Mouse (Mus musculus) lung, postnatal 0 days (tissue): ENCODE measurements around the gene Mybpc1.

Experiments
- CTCF ChIP-seq: IDR thresholded peaks from 2 replicates; pipeline ENCODE4 v1.5.1; 2016; ENCODE audit warnings: antibody characterized with exemption, mild to moderate bottlenecking
- EP300 ChIP-seq: IDR thresholded peaks from 2 replicates; pipeline ENCODE4 v1.6.1; 2016; ENCODE audit warnings: antibody characterized with exemption, mild to moderate bottlenecking, control low read depth

GRCm38 (mm10) chr10:88603773-88604172, 1.2 kb downstream of the Mybpc1 start:
- TF ChIP-seq CTCF (no peak), EP300 (no peak)
